Mouse (Mus musculus) heart, adult 2 months (tissue): Measurements from ENCODE around the gene Slc25a51.
"Not testable (repeated sequence)": the region's sequence is repeated elsewhere in the genome, so short reads cannot be mapped to it uniquely, and the experiment has no call there.

Experiments
- CTCF ChIP-seq: fragments of 200-600 bp; IDR thresholded peaks from 2 replicates; pipeline ENCODE4 v1.8.1; 2022; ENCODE audit warnings: antibody characterized with exemption, mild to moderate bottlenecking, moderate library complexity
- EP300 ChIP-seq: fragments of 200-500 bp; IDR thresholded peaks from 2 replicates; pipeline ENCODE4 v1.6.1; 2011; ENCODE audit warnings: low read depth, low read length, control low read depth; ENCODE audit not compliant: insufficient read depth
- POLR2A ChIP-seq: fragments of 200-500 bp; IDR thresholded peaks from 2 replicates; pipeline ENCODE4 v1.6.1; 2011; ENCODE audit warnings: mild to moderate bottlenecking, low read depth, low read length, control low read depth; ENCODE audit not compliant: insufficient read depth

- not testable (repeated sequence) for TF ChIP-seq CTCF, EP300, POLR2A
These were observed 21.3 kb downstream of the Slc25a51 start for GRCm38 (mm10) chr4:45387296-45387695.
